Mouse (Mus musculus) ES-E14 (cell line): ENCODE results near the gene Gsg1l. TPM values are rescaled to one million over a fixed set of nuclear protein-coding genes. Genes with fewer than 3 reads are reported as not detected.

Experiments used
- DNase-seq: peaks from one replicate; pipeline ENCODE4 v3.0.0-alpha.2; 2013; ENCODE audit warnings: low read depth, low spot score
- H3K27ac ChIP-seq: 2 replicates; pipeline ENCODE4 v1.5.1; 2012; ENCODE audit warnings: low read depth, mild to moderate bottlenecking, low read length, moderate library complexity, mixed read lengths; ENCODE audit not compliant: poor library complexity, insufficient read depth, severe bottlenecking
- H3K36me3 ChIP-seq: 2 replicates; pipeline ENCODE4 v1.6.1; 2012; ENCODE audit warnings: mild to moderate bottlenecking, low read length, moderate library complexity, mixed read lengths; ENCODE audit not compliant: control insufficient read depth, poor library complexity, insufficient read depth, severe bottlenecking
- H3K4me1 ChIP-seq, 2 experiments: fragments of 150-350 bp in 1 of 2; sonication (generic) in 1 of 2; 2 replicates each; pipeline ENCODE4 v1.6.1; 2012; ENCODE audit warnings: low read length in 2 of 2, mild to moderate bottlenecking in 1 of 2, mixed read lengths in 1 of 2; ENCODE audit not compliant: control insufficient read depth in 2 of 2, insufficient read depth in 2 of 2, poor library complexity in 1 of 2
- H3K4me3 ChIP-seq, 2 experiments: fragments of 150-350 bp in 1 of 2; sonication (generic) in 1 of 2; 2 replicates each; pipeline ENCODE4 v1.5.1; 2012; ENCODE audit warnings: low read length in 2 of 2, low read depth in 1 of 2, mild to moderate bottlenecking in 1 of 2, mixed read lengths in 1 of 2; ENCODE audit not compliant: insufficient read depth in 1 of 2, poor library complexity in 1 of 2, severe bottlenecking in 1 of 2
- H3K9ac ChIP-seq: 2 replicates; pipeline ENCODE4 v1.6.1; 2012; ENCODE audit warnings: low read depth, mild to moderate bottlenecking, low read length, mixed read lengths; ENCODE audit not compliant: poor library complexity, insufficient read depth, severe bottlenecking
- H3K9me3 ChIP-seq: fragments of 150-350 bp; sonication (generic); 2 replicates; pipeline ENCODE4 v1.6.1; 2012; ENCODE audit warnings: low read depth, mild to moderate bottlenecking, low read length; ENCODE audit not compliant: control insufficient read depth, insufficient read depth
- CHD2 ChIP-seq: IDR thresholded peaks from 2 replicates; pipeline ENCODE4 v1.6.1; 2014; ENCODE audit warnings: mild to moderate bottlenecking, low read depth, low read length, inconsistent platforms
- HCFC1 ChIP-seq: IDR thresholded peaks from 2 replicates; pipeline ENCODE4 v1.6.1; 2012; ENCODE audit warnings: low read length, inconsistent platforms, borderline replicate concordance; ENCODE audit not compliant: insufficient read depth
- MAFK ChIP-seq: IDR thresholded peaks from 2 replicates; pipeline ENCODE4 v1.6.1; 2014; ENCODE audit warnings: mild to moderate bottlenecking, low read depth, low read length, inconsistent platforms; ENCODE audit not compliant: insufficient read depth
- ZC3H11A ChIP-seq: IDR thresholded peaks from 2 replicates; pipeline ENCODE4 v1.6.1; 2012; ENCODE audit warnings: low read depth, mild to moderate bottlenecking, inconsistent platforms, low read length, borderline replicate concordance
- ZNF384 ChIP-seq: IDR thresholded peaks from 2 replicates; pipeline ENCODE4 v1.6.1; 2012; ENCODE audit warnings: low read depth, low read length, inconsistent platforms
- in situ Hi-C, 2 experiments: fragments of 600-800 bp; cut with MboI; formaldehyde crosslinking; loops; one replicate each; pipeline ENCODE4 v1.15.1; 2025; ENCODE audit warnings: low sequenced_read_pairs in 2 of 2, inconsistent platforms in 1 of 2; ENCODE audit not compliant: unreplicated experiment in 2 of 2
- total RNA-seq: library from RNA; depleted of rRNA; stranded (reverse); fragments of 300-350 nt; gene quantifications from 2 replicates; pipeline ENCODE4 v1.2.3, GENCODE M21; 2012

Gsg1l gene
- total RNA-seq, 1 experiment = not detected

DNA sequence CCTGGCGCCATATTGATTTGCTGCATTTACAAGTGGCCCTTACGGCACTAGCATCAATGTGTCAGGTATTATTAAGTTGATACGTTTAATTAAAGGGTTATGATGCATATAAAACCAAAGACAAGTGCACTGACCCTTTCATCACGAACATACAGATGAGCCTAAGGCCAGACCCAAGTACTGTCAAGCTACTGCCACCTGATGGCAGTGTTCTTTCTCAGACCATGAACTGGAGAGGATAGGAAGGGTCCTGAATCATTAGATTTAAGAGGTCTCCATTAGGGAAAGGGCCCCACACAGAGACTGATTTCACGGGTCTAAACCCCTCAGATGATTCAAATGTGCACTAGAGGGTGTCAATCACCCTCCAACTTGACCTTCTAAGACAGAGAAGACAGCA, 55.6 kb downstream of the Gsg1l start:
- no peak for DNase-seq
- H3K27ac ChIP-seq = no peak overlapping the region

GRCm38 (mm10) chr7:126019966-126020365, 62.2 kb downstream of the Gsg1l start:
- Histone ChIP-seq H3K4me1 (no peaks in the 10 kb centered on the region; a peak in 1 of 4 replicates), H3K36me3 (no peaks in the 10 kb centered on the region), H3K27ac (no peak overlapping the region), H3K9me3 (no peaks in the 10 kb centered on the region), H3K9ac (no peak overlapping the region), H3K4me3 (no peak overlapping the region)
- DNase-seq = no peak
- in situ Hi-C loops = no loop called here
- TF ChIP-seq ZNF384 (no peak), HCFC1 (no peak), MAFK (no peak), CHD2 (no peak), ZC3H11A (no peak)

More for the DNA sequence above, 55.6 kb downstream of the Gsg1l start:
- in situ Hi-C loops = no loop called here
- Histone ChIP-seq H3K36me3 (no peaks in the 10 kb centered on the region), H3K9ac (no peak overlapping the region), H3K4me1 (no peaks in the 10 kb centered on the region), H3K4me3 (no peak overlapping the region), H3K9me3 (no peaks in the 10 kb centered on the region)
- TF ChIP-seq HCFC1 (no peak), CHD2 (no peak), MAFK (no peak), ZNF384 (no peak), ZC3H11A (no peak)

GRCm38 (mm10) chr7:126019321-126019720, 62.9 kb downstream of the Gsg1l start:
- Histone ChIP-seq H3K4me1 (no peaks in the 10 kb centered on the region; a peak in 1 of 4 replicates), H3K36me3 (no peaks in the 10 kb centered on the region), H3K9me3 (no peaks in the 10 kb centered on the region), H3K4me3 (no peak overlapping the region), H3K27ac (no peak overlapping the region), H3K9ac (no peak overlapping the region)
- TF ChIP-seq CHD2 (no peak), MAFK (no peak), ZNF384 (no peak), ZC3H11A (no peak), HCFC1 (no peak)
- in situ Hi-C loops = no loop called here
- DNase-seq = no peak

DNA sequence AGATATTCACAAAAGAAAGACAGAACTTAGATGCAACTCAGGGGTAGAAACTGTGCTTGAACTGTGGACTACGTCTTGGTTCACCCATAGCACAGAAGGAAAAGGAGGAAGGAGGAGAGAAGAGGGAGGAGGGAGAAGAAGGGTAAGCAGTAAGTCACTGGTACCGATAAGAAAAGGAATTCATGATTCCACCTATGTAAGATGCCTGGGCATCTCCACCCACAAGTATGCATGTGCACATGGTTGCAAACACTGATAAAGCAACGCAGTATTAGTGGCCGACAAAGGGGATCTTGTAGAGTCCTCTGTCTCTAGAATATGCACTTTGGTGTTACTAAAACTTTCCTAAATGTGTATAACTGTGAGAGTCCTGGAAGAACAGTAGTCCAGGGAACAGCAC, 64.8 kb downstream of the Gsg1l start:
- no peak for DNase-seq
- Histone ChIP-seq H3K9ac (no peak overlapping the region), H3K4me1 (no peaks in the 10 kb centered on the region; a peak in 1 of 4 replicates), H3K27ac (no peak overlapping the region), H3K36me3 (no peaks in the 10 kb centered on the region), H3K4me3 (no peak overlapping the region), H3K9me3 (no peaks in the 10 kb centered on the region)
- TF ChIP-seq MAFK (no peak), HCFC1 (no peak), ZNF384 (no peak), ZC3H11A (no peak), CHD2 (no peak)
- in situ Hi-C loops = no loop called here

DNA sequence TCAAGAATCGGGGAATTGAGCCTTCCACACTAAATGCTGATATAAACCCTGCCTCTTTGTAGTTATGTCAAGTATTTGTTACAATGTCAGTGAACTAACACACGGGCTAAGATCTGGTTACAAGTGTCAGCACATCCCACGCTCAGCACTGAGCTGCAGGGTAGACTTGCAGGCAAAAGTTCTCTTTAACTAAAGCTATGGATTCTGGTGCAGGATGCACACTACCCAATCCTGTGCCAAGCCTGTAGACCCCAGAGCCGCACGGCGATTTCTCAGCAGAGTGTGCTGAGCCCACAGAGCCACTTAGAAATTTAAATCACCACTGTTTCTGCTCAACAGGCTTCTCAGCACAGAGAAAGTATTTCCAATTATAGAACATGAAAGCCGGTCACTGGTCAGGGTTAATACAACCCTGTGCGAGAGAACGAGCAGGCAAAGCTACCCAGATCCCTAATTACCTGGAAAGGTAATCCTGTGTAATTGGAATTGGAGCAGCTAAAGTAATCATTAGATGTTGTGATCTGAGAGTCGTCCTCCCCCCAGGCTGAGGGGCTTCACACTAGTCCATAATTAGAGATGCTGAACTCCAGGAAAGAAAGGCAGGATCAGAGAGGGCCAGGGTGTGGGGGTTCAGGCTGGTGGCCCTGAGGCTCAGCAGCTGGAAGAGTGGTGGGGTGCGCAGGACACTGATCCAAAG, 69.7 kb downstream of the Gsg1l start:
- Histone ChIP-seq H3K9me3 (no peaks in the 10 kb centered on the region), H3K27ac (no peak overlapping the region)
- TF ChIP-seq MAFK (no peak), HCFC1 (no peak), ZC3H11A (no peak), ZNF384 (no peak), CHD2 (no peak)

More for the DNA sequence above, 69.7 kb downstream of the Gsg1l start:
- Histone ChIP-seq H3K9ac (no peak overlapping the region), H3K36me3 (no peaks in the 10 kb centered on the region), H3K4me1 (no peaks in the 10 kb centered on the region; a peak in 1 of 4 replicates), H3K4me3 (no peak overlapping the region)
- in situ Hi-C loops = no loop called here
- no peak for DNase-seq
